Mouse (Mus musculus) spleen, postnatal 14 days (tissue): Measurements from ENCODE around the gene Gm21188.
"Not testable (repeated sequence)": the region's sequence is repeated elsewhere in the genome, so short reads cannot be mapped to it uniquely, and the experiment has no call there.

Experiments
- DNase-seq, 2 experiments: peaks; one replicate each; pipeline ENCODE4 v3.0.0; 2021 to 2022; ENCODE audit warnings: low spot score in 2 of 2

Gene Gm21188

DNA sequence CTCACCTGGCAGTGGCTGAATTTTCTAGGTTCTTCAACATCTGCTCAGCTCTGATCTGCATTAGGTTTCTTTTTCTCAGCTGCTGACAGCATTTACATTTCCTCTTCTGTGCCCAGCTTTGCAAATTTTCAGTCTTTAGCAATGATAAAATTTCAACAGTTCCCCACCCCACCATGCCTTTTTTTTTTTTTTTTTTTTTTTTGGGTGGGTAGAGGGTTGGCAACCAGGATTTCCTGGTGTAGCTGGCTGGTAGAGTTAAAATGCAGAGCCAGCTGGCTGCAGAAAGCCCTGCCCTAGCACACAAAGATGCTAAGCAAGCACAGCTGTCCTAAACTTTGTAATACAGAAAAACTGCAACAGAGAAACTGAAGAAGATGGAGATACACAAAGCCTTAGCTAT is at the start of gene Gm21188:
Gene Gm21188, minus strand, starts transcription at position 110 of the 400 bp plus-strand sequence.
- DNase-seq, result not testable (repeated sequence)

DNA sequence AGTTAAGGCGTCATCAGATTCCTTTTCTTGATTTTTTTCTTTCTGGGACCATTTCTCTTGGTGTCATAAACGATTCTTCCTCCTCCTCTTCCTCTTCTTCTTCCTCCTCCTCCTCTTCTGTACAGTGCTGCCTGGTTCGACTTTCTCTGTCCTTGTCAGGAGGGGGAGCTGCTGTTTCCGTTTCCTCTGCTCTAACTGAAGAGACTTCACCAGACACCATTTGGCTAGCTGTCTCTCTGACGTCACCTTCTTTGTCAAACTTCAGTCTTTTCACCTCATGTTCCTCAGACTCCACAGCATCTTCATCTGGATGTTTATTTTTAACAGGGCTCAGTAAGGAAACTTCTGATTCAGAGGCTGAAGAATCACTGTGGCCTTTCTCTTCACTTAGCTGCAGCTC is 47.3 kb upstream of the Gm21188 start:
- DNase-seq, result not testable (repeated sequence)

DNA sequence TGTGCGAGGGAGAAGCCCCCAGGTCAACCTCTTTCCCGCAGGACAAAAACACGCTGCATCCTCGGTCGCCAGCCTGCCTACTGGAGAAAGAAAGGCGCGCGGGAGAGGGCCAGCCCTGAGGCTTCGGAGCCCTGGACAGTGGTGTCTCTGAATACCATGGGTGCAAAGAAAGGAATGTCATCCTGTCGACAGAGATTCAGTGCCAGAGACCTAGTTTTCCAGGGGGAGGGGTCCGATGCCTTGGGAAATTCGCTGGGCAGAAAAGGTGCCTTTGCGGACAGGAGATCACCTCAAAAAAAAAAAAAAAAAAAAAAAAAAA is 44.9 kb upstream of the Gm21188 start:
- DNase-seq, result not testable (repeated sequence)

DNA sequence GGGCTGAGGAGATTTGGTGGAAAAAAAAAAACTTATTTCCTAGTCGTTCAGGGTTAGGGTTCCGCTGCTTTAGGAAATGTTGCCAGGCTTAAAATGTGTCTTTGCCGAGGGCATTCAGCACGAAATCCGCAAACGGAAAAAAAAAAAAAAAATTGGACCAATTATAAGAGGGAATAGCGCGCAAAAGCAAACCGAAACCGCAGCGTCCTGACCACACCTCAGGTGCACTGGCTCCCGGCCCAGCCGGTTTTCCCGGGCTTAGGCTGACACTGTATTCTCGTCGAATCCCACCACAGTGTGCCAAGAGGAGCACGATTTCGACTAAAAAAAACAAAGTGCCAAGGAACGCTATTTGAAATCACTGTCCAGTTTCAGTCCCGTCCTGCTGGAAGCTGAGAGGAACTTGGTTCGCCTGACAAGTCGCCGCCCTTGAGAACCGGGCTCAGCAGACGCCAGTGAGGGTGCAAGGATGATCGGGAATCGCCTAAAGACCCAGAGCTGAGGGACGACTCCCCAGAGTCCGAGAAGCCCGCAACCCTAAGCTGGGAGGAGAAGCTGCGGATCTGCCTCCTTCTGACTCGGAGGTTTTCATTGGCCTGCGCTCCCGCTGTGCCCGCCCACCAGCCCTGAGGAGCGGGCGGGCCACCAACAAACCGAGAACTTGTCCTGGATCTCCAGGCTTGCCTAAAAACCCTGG is 44.4 kb upstream of the Gm21188 start:
- not testable (repeated sequence) for DNase-seq

DNA sequence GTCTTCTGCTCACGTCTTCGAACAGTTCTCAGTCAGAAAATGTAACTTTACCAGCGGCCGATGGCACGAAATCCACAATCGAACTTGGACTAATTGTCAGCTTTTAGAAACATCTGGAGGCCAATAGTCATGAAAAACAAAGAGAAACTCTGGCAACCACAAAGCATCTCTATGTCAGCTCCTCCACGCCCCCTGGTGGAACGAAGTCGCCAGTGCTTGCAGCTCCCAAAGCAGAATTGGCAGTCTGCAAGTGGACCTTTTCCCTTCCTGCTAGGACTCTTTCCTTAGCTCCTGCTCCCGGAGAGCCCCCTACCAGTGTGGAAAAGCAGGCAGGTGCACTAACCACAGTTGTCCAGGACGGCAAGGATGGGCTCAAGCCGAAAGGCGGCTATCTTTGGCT is 41.0 kb upstream of the Gm21188 start:
- DNase-seq, result not testable (repeated sequence)

DNA sequence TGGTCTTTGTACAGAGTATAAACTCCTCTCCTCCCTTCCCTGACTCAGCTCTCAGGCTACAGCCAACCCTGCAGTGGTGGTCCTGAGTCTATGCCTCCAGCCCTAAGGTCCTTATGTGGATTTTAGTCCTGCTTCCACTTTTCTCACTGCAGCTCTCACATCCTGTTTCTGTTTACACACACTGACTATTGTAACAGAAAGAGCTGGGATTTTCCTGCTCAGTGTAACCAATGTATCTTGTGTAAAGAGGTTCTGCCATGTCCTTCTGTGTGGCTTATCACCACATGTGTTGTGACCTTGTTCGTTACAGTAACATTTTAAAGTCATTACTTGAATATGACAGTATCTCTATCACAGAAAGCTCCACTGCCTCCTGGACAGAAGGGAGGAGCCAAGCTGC is 27.6 kb upstream of the Gm21188 start:
- not testable (repeated sequence) for DNase-seq

DNA sequence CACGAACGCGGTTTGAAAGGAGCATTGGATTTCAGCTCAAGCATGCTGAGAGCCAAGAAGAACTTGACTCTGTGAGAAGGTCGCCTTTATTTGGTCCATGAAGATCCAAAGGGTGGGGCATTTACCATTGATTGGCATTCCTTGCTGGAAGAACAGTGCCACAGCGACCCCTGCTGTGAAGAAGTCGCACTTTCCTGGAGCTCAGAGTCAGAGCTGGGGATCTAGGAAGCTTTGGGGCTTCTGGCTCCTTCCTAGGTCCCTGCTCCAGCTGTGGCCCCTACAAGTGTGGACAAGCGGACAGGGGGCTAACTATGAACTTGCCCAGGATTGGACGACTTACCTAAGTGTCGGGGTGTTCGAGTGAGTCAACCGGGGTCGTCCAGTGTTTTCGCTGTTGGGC is 18.9 kb upstream of the Gm21188 start:
- DNase-seq, result not testable (repeated sequence)

DNA sequence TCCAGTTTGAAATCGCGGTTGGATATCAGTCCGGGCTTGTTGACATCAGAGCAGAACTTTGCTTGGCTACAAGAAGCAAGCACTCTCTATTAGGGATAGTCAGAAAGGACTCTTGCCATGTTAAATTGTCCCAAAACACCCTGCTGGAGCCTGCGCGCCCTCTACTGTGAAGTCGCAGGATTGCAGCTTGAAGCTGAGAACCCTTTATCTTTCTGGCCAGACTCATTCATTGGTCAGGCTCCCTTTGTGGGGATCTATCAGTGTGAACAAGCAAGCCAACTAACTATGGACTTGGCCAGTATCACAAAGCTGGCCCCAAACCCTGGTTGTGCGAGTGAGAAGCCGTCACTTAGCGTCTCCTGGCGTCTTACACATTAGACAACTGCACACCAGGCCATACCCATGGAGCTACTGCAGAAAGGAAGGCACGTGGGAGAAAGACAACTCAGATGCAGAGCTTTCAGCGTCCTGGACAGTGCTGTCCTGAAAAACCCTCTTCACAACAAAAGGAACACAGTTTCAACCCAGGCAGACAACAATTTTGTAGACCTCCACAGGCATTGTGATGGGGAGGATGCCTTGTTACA is 18.1 kb upstream of the Gm21188 start:
- not testable (repeated sequence) for DNase-seq

DNA sequence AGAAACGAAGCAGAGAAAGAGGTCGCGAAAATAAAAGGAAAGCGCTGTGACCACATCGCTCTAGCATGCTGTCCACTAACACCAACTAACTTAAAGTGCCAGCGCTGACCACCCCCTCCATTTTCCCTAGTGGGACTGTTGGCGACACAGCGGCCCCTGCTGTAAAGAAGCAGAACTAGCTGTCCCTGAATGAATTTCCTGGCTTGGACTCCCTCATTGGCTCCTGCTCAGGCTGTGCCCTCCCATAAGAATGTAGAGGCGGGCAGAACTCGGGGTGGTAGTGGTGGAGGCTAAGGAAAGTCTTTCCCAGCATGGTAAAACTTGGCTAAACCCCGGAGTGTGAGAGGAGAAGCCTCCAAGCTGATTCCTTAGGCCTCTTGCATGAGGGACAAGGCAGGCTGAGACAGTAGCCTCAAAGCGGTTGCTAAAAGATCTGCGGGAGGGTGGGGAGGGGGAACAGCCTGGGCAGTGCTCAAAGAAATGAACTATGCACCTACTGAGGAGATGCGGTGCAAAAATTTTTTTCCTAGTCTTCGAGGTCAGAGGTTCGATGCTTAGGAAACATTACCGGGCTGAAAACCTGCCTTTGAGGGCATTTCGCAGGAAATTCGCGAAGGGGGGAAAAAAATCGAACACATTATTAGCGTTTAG is 11.6 kb upstream of the Gm21188 start:
- DNase-seq, result not testable (repeated sequence)

DNA sequence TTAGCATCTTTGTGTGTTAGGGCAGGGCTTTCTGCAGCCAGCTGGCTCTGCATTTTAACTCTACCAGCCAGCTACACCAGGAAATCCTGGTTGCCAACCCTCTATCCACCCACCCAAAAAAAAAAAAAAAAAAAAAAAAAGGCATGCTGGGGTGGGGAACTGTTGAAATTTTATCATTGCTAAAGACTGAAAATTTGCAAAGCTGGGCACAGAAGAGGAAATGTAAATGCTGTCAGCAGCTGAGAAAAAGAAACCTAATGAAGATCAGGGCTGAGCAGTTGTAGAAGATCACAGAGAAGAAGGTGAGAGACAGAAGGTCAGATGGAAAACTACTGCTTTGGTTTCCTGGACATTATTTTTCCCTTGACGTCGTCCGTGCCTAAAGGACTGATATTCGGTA is 10.9 kb upstream of the Gm21188 start:
- DNase-seq, result not testable (repeated sequence)

DNA sequence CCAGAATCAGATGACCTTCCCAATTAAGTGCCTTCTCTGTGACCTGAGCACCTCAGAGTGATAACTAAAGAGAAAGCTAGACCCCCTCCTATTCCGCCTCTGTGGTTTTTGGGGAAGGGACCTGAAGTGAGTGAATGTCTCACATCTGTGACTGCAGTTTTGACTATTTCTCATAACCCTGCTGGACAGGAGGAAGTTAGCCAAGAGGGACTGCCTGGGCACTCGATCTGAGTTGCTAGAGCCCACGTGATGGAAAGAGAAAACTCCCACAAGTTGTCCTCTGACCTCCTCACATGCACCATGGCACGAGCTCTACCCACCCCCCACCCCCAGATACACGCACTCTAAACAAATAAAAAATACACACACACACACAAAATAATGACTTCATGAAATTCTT is 3.4 kb downstream of the Gm21188 start:
- not testable (repeated sequence) for DNase-seq

DNA sequence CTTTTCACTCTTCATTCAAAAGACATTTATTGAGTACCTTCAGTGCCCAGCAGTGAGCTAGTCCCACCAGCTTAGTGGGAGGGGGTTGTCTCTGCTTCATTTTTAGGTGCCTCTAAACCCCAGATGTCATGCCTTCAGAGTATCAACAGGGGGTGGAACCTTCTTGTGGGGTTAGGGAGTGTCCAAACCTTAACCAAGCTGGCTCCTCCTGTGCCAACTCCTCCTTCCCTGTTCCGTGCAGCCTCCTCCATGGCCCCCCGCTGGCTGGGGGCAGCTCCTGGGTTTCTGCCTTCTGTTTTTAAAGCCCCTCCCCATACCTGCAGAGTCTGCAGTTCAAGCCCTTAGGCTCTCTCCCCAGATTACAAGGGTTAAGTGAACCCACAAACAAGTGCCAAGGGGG is 3.8 kb downstream of the Gm21188 start:
- DNase-seq, result not testable (repeated sequence)

DNA sequence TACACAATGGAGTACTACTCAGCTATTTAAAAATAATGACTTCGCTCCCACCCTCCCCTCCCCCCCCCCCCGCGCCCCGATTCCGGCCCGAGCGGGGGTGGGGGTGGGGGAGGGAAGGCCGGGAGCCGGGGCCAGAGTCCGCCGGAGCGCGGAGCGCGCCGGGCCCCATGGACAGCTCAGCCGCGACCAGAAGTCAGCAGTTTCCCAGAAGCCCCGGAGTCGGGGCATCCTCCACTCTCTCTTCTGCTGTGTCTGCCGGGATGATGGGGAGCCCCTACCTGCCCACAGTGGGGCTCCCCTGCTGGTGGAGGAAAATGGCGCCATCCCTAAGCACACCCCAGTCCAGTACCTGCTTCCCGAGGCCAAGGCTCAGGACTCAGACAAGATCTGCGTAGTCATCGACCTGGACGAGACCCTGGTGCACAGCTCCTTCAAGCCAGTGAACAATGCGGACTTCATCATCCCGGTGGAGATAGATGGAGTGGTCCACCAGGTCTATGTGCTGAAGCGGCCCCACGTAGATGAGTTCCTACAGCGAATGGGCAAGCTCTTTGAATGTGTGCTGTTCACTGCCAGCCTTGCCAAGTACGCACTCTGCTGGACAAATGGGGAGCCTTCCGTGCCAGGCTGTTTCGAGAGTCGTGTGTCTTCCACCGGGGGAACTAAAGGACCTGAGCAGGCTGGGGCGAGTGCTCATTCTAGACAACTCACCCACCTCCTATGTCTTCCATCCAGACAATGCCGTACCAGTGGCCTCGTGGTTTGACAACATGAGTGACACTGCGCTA is 5.4 kb downstream of the Gm21188 start:
- DNase-seq, result not testable (repeated sequence)

DNA sequence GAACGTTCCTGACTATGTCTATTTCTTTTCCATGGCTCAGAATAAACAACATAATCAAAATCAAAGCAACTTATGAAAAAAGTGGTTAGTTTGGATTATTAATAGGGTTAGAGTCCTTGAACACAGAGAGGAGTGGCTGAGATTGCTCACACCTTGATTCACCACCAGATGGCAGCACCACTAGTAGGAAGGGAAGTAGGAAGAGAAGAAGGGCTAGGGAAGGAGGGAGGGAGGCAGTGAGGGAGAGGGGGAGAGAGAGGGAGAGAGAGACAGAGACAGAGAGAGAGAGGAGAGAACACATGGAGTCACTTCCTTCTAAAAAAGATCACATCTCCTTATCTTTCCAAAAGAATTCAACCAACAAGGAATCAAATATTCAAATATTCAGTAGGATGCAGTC is 10.8 kb downstream of the Gm21188 start:
- peak in 1 of 2 experiments; percentile 8 for DNase-seq

DNA sequence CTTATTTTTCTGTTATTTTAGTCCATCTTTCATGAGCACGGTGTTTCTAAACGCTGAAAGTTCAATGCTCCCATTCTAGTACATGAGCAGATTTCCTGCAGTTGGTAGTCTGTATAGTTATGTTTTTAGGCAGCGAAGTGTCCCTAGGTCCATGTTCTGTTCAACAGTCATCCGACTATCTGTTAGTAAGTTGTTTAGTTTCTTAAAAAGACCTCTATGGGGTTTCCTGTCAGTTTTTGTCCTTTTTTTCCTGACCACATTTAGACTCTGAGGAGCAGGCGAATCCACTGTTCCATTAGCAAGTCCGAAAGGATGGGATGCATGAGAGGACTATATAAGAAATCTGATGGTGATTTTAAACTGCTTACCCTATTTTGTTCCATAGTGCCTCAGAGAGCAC is 14.1 kb downstream of the Gm21188 start:
- not testable (repeated sequence) for DNase-seq

DNA sequence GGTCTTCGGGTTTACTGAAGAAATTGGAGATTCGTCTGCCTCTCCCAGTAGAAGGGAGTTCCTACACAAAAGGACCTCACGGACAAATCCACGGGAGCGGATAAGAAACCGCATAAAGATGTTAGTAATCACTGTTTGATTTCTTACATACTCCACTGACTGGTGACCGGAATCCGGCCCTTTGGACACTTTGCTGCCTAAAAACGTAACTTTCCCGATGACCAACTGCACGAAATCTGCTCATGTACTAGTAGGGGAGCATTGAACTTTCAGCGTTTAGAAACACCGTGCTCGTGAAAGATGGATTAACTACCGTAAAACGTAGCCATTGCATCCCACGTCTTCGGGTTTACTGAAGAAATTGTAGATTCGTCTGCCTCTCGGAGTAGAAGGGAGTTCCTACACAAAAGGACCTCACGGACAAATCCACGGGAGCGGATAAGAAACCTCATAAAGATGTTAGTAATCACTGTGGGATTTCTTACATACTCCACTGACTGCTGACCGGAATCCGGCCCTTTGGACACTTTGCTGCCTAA is 15.3 kb downstream of the Gm21188 start:
- DNase-seq, result not testable (repeated sequence)

DNA sequence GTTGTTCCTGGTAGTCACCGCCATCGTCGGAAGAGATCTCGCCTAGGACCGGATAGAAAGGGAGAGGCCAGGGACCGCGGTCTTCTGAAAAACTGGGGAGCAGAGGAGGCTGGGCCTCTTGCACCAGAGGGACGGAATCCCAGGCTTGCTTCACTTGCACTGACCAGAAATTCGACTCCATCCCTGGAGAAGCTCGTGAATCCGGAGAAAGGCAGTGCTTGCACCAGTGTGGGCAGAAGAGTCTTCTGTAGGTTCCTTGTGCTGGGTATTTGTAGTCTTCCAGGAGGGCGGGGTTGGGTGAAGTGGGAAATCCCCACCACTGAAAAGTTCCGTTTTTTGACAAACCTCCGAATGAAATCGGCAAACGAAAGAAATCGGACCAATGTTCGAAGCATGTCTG is 16.8 kb downstream of the Gm21188 start:
- DNase-seq, result not testable (repeated sequence)

DNA sequence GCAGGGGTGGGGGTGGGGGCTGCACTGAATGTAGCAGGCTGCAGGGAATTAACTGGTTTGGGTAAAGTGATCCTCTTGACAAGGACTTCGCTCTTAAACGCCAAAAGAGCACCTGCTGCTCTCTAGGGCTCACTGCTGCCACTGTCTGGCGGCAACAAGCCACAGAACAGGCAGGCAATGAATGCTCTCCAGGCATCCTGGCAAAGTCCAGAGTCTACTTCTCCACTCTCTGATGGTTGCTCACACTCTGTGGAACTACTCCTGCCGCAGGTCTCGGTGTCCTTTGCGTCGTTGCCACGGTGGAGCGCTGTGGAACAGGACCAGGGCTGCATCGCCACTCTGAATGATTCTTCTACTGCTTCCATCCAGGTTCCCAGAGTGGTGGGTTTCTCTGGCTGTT is 17.4 kb downstream of the Gm21188 start:
- DNase-seq, result not testable (repeated sequence)

DNA sequence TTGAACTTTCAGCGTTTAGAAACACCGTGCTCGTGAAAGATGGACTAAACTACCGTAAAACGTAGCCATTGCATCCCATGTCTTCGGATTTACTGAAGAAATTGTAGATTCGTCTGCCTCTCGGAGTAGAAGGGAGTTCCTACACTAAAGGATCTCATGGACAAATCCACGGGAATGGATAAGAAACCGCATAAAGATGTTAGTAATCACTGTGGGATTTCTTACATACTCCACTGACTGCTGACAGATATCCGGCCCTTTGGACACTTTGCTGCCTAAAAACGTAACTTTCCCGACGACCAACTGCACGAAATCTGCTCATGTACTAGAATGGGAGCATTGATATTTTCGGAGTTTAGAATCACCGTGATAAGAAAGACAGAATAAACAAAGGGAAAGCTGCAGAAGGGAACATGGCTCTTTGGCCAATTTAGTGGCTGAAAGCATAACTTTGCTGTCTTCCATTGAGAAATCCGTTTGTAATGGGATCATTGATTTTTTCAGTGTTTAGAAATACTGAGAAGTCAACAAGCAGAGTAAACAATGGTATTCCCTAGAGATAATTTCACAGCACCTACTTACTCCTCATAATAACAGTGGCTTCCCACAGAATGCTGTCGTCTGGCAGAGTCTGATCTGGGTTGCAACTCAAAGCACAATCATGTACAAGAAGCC is 18.3 kb downstream of the Gm21188 start:
- peak; percentile 15 to 39 for DNase-seq

DNA sequence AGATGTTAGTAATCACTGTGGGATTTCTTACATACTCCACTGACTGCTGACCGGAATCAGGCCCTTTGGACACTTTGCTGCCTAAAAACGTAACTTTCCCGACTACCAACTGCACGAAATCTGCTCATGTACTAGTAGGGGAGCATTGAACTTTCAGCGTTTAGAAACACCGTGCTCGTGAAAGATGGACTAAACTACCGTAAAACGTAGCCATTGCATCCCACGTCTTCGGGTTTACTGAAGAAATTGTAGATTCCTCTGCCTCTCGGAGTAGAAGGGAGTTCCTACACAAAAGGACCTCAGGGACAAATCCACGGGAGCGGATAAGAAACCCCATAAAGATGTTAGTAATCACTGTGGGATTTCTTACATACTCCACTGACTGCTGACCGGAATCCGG is 20.3 kb downstream of the Gm21188 start:
- DNase-seq, result peak in 1 of 2 experiments; percentile 12

DNA sequence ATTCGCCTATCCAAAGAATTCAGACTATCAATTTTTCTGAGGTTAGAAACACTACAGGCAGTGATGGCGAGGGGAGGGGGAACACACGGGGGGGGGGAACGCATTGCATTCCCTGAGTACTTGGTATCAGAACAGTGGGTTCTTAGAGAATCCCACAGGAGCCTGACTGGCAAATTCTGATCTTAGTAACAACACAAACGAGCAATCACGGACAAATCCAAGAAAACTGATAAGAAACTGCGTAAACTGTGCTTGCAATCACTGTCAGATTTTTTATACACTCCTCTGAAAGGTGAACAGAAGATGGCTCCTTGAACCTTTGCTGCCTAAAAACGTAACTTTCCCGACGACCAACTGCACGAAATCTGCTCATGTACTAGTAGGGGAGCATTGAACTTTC is 24.6 kb downstream of the Gm21188 start:
- DNase-seq, result not testable (repeated sequence)
